Mouse (Mus musculus) ES-E14 (cell line): ENCODE measurements around the gene Ociad2.

Source experiments
- CHD2 ChIP-seq: IDR thresholded peaks from 2 replicates; pipeline ENCODE4 v1.6.1; 2014; ENCODE audit warnings: mild to moderate bottlenecking, low read depth, low read length, inconsistent platforms
- HCFC1 ChIP-seq: IDR thresholded peaks from 2 replicates; pipeline ENCODE4 v1.6.1; 2012; ENCODE audit warnings: low read length, inconsistent platforms, borderline replicate concordance; ENCODE audit not compliant: insufficient read depth
- ZNF384 ChIP-seq: IDR thresholded peaks from 2 replicates; pipeline ENCODE4 v1.6.1; 2012; ENCODE audit warnings: low read depth, low read length, inconsistent platforms

DNA sequence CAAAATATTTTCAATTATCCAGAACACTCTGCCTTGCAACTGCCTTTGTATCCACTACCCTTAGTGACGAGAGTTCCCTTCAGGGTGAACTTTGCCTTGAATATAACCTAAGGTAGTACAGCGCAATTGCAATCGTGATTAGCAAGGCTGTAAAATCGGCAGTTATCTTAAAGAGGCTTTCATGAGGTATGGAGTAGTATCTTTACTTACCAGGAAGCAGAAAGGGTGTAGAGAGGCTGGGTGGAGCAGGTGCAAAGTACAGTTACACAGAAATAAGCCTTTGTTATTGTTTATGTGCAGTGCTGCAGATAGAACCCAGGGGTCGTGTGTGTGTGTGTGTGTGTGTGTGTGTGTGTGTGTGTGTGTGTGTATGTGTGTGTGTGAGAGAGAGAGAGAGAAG lies 14.6 kb upstream of the Ociad2 start:
- TF ChIP-seq HCFC1 (no peak), ZNF384 (no peak), CHD2 (no peak)
